Mouse (Mus musculus): ENCODE results near the gene Epm2aip1. TPM values are rescaled to one million over a fixed set of nuclear protein-coding genes. Genes with fewer than 3 reads are reported as not detected.

Epm2aip1 gene
- polyA plus RNA-seq, 1 experiment from 2014 or later = 49.0 TPM

- no peak overlapping the region for H3K27ac ChIP-seq
- H3K9me3 ChIP-seq (replicated peaks) = peaks cover 8% of the 10 kb centered on the region
- no peaks in the 10 kb centered on the region for H3K36me3 ChIP-seq
- H3K27me3 ChIP-seq = peaks cover 62% of the 10 kb centered on the region
- ATAC-seq (ENCODE audit: low FRiP score) = peak; percentile 35; the same call in 1 of the 2 replicates
- peaks cover 14% of the 10 kb centered on the region for H3K4me1 ChIP-seq
- peak overlapping the region; percentile 54 for H3K4me3 ChIP-seq
- WGBS = under 1% methylated on average over 30 of the region's 59 CpGs
- peak overlapping the region; percentile 96 for H3K4me2 ChIP-seq (replicated peaks)
- H3K9ac ChIP-seq = peak overlapping the region; percentile 56
Measured at GRCm38 (mm10) chr9:111312442-111313141, 40.9 kb downstream of the Epm2aip1 start.

GRCm38 (mm10) chr9:111313299-111313698, 41.6 kb downstream of the Epm2aip1 start:
- WGBS = 20% methylated on average over 5 of the region's 6 CpGs
- no peak overlapping the region for H3K4me3 ChIP-seq
- ATAC-seq (ENCODE audit: low FRiP score) = no peak
- no peak overlapping the region for H3K9ac ChIP-seq
- H3K9me3 ChIP-seq (replicated peaks) = peaks cover 8% of the 10 kb centered on the region
- H3K27ac ChIP-seq = no peak overlapping the region
- peaks cover 14% of the 10 kb centered on the region for H3K4me1 ChIP-seq
- peaks cover 62% of the 10 kb centered on the region for H3K27me3 ChIP-seq
- 0 out of 2 replicates have a peak overlapping the region, but pooled peaks have one; percentile 96 for H3K4me2 ChIP-seq (replicated peaks)
- no peaks in the 10 kb centered on the region for H3K36me3 ChIP-seq

GRCm38 (mm10) chr9:111313793-111314192, 42.1 kb downstream of the Epm2aip1 start:
- Histone ChIP-seq H3K27me3 (peaks cover 61% of the 10 kb centered on the region), H3K4me3 (no peak overlapping the region), H3K27ac (no peak overlapping the region), H3K4me1 (peaks cover 14% of the 10 kb centered on the region), H3K4me2 (replicated peaks) (no peak overlapping the region), H3K9ac (no peak overlapping the region), H3K9me3 (replicated peaks) (peaks cover 8% of the 10 kb centered on the region), H3K36me3 (no peaks in the 10 kb centered on the region)
- ATAC-seq (ENCODE audit: low FRiP score) = no peak
- WGBS = 23% methylated on average over 5 of the region's 5 CpGs

- peaks cover 14% of the 10 kb centered on the region for H3K4me1 ChIP-seq
- H3K9me3 ChIP-seq (replicated peaks) = peaks cover 8% of the 10 kb centered on the region
- no peak overlapping the region for H3K4me2 ChIP-seq (replicated peaks)
- WGBS = 36% methylated on average over 5 of the region's 5 CpGs
- H3K27ac ChIP-seq = no peak overlapping the region
- no peak overlapping the region for H3K4me3 ChIP-seq
- H3K36me3 ChIP-seq = no peaks in the 10 kb centered on the region
- ATAC-seq (ENCODE audit: low FRiP score) = no peak
- H3K9ac ChIP-seq = no peak overlapping the region
- H3K27me3 ChIP-seq = peaks cover 57% of the 10 kb centered on the region
Measured at GRCm38 (mm10) chr9:111314219-111314618, 42.5 kb downstream of the Epm2aip1 start.

GRCm38 (mm10) chr9:111320912-111321311, 49.2 kb downstream of the Epm2aip1 start:
- H3K9me3 ChIP-seq (replicated peaks) = no peaks in the 10 kb centered on the region
- 88% methylated on average over 4 of the region's 4 CpGs for WGBS
- no peaks in the 10 kb centered on the region for H3K36me3 ChIP-seq
- no peak overlapping the region for H3K4me2 ChIP-seq (replicated peaks)
- no peaks in the 10 kb centered on the region for H3K4me1 ChIP-seq
- no peak overlapping the region for H3K9ac ChIP-seq
- no peak overlapping the region for H3K4me3 ChIP-seq
- no peak for ATAC-seq (ENCODE audit: low FRiP score)
- no peaks in the 10 kb centered on the region for H3K27me3 ChIP-seq
- H3K27ac ChIP-seq = no peak overlapping the region

GRCm38 (mm10) chr9:111324881-111325280, 53.2 kb downstream of the Epm2aip1 start:
- H3K4me1 ChIP-seq = no peaks in the 10 kb centered on the region
- H3K27me3 ChIP-seq = no peaks in the 10 kb centered on the region
- H3K9ac ChIP-seq = no peak overlapping the region
- H3K36me3 ChIP-seq = no peaks in the 10 kb centered on the region
- H3K4me2 ChIP-seq (replicated peaks) = no peak overlapping the region
- 91% methylated on average over 2 of the region's 2 CpGs for WGBS
- no peak overlapping the region for H3K4me3 ChIP-seq
- ATAC-seq (ENCODE audit: low FRiP score) = no peak
- H3K27ac ChIP-seq = no peak overlapping the region
- H3K9me3 ChIP-seq (replicated peaks) = no peaks in the 10 kb centered on the region

Other genes with a start within 250 kb of the Epm2aip1 start
- 0.97 and 1.4 TPM in 2 replicates for gene Ccrl2, start 214.4 kb upstream of the Epm2aip1 start, polyA plus RNA-seq (2016; fragmentation: Nextera tagmentation; extraction: Ambion mirVana)
- 50.5 and 53.7 TPM in 2 replicates for gene Lrrfip2, start 154.3 kb upstream of the Epm2aip1 start, polyA plus RNA-seq (2016; fragmentation: Nextera tagmentation; extraction: Ambion mirVana)
- 39.2 and 39.4 TPM in 2 replicates for gene Mlh1, start 138 bp upstream of the Epm2aip1 start, polyA plus RNA-seq (2016; fragmentation: Nextera tagmentation; extraction: Ambion mirVana)
- gene Trank1, start 39.8 kb downstream of the Epm2aip1 start, polyA plus RNA-seq (2016; fragmentation: Nextera tagmentation; extraction: Ambion mirVana) = 1.3 TPM in 2 replicates
- gene Dclk3, start 167.2 kb downstream of the Epm2aip1 start, polyA plus RNA-seq (2016; fragmentation: Nextera tagmentation; extraction: Ambion mirVana) = 1.8 and 2.7 TPM in 2 replicates

All from hindbrain, embryonic 12.5 days (tissue).